Mouse (Mus musculus) yolk sac, embryonic 10.5 days (tissue): ENCODE results near the gene Tpbg.
"Not testable (repeated sequence)": the region's sequence is repeated elsewhere in the genome, so short reads cannot be mapped to it uniquely, and the experiment has no call there.

Experiments
- DNase-seq: peaks from one replicate; pipeline ENCODE4 v3.0.0-alpha.2; 2017; ENCODE audit warnings: low spot score

Tpbg gene

GRCm38 (mm10) chr9:85842351-85843011 is at the start of gene Tpbg:
TSS of gene Tpbg (plus strand) at chr9:85842380.
- DNase-seq, result peak; percentile 71

GRCm38 (mm10) chr9:85801986-85802385 is 40.2 kb upstream of the Tpbg start:
- not testable (repeated sequence) for DNase-seq

- no peak for DNase-seq
Measured at GRCm38 (mm10) chr9:85802563-85802962, 39.6 kb upstream of the Tpbg start.

GRCm38 (mm10) chr9:85806411-85806810 is 35.8 kb upstream of the Tpbg start:
- no peak for DNase-seq

GRCm38 (mm10) chr9:85809246-85809645 is 32.9 kb upstream of the Tpbg start:
- no peak for DNase-seq

- DNase-seq, result no peak
Measured at GRCm38 (mm10) chr9:85820829-85821228, 21.4 kb upstream of the Tpbg start.

- DNase-seq, result no peak
Measured at GRCm38 (mm10) chr9:85835521-85836425, 6.4 kb upstream of the Tpbg start.

- no peak for DNase-seq
Measured at GRCm38 (mm10) chr9:85839626-85840025, 2.6 kb upstream of the Tpbg start.

- peak; percentile 37 for DNase-seq
Measured at GRCm38 (mm10) chr9:85841891-85842290, 289 bp upstream of the Tpbg start.

- peak; percentile 54 for DNase-seq
Measured at GRCm38 (mm10) chr9:85843031-85843890, 1.1 kb downstream of the Tpbg start.

GRCm38 (mm10) chr9:85843891-85844646 is 1.9 kb downstream of the Tpbg start:
- DNase-seq, result peak; percentile 18

GRCm38 (mm10) chr9:85844647-85844983 is 2.4 kb downstream of the Tpbg start:
- no peak for DNase-seq

- DNase-seq, result no peak
Measured at GRCm38 (mm10) chr9:85846186-85846585, 4.0 kb downstream of the Tpbg start.

- DNase-seq, result no peak
Measured at GRCm38 (mm10) chr9:85854780-85855179, 12.6 kb downstream of the Tpbg start.

GRCm38 (mm10) chr9:85856511-85856910 is 14.3 kb downstream of the Tpbg start:
- DNase-seq, result no peak

GRCm38 (mm10) chr9:85861065-85861464 is 18.9 kb downstream of the Tpbg start:
- no peak for DNase-seq

GRCm38 (mm10) chr9:85862562-85862961 is 20.4 kb downstream of the Tpbg start:
- DNase-seq, result no peak

- DNase-seq, result no peak
Measured at GRCm38 (mm10) chr9:85872908-85873307, 30.7 kb downstream of the Tpbg start.

- DNase-seq, result no peak
Measured at GRCm38 (mm10) chr9:85893681-85894080, 51.5 kb downstream of the Tpbg start.
